Mouse (Mus musculus) heart, adult 2 months (tissue): ENCODE measurements at regions not wholly inside any gene's neighbourhood (a gene's known extent, or its start where the extent isn't known, plus 50 kb on each side); places are given as distances from the start of the nearest gene placed in this dataset.

Experiments used
- CTCF ChIP-seq: fragments of 200-600 bp; IDR thresholded peaks from 2 replicates; pipeline ENCODE4 v1.8.1; 2022; ENCODE audit warnings: antibody characterized with exemption, mild to moderate bottlenecking, moderate library complexity
- EP300 ChIP-seq: fragments of 200-500 bp; IDR thresholded peaks from 2 replicates; pipeline ENCODE4 v1.6.1; 2011; ENCODE audit warnings: low read depth, low read length, control low read depth; ENCODE audit not compliant: insufficient read depth
- POLR2A ChIP-seq: fragments of 200-500 bp; IDR thresholded peaks from 2 replicates; pipeline ENCODE4 v1.6.1; 2011; ENCODE audit warnings: mild to moderate bottlenecking, low read depth, low read length, control low read depth; ENCODE audit not compliant: insufficient read depth

DNA sequence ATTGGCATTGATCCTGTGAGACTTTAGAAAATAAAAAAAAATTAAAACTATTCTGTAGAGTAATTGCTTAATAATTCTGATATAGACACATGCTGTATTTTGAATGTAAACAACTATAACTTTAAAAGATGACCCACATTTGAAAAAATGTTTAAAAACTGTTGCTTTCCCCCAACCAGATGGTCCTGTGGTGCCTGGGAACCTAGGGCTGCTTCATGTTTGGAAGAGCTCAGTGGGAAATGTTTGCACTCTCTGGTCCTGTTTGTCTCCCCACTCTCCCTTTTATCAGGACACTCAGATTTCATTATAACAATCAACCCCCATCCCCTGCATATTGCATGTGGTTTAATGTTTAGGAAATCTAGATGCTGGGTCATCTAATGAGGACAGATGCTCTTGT lies 119.4 kb upstream of the Fam84a start:
- TF ChIP-seq CTCF (no peak), EP300 (no peak), POLR2A (no peak)
